Mouse (Mus musculus) layer of hippocampus, postnatal 25 days (tissue): Measurements from ENCODE around the gene Dcpp1. TPM values are rescaled to one million over a fixed set of nuclear protein-coding genes. Genes with fewer than 3 reads are reported as not detected.
"Not testable (repeated sequence)": the region's sequence is repeated elsewhere in the genome, so short reads cannot be mapped to it uniquely, and the experiment has no call there.

Source experiments
- DNase-seq, 2 experiments: peaks; one replicate each; pipeline ENCODE4 v3.0.0; 2022; ENCODE audit warnings: mixed read lengths in 2 of 2, low spot score in 1 of 2; ENCODE audit errors: extremely low spot score in 1 of 2
- total RNA-seq, 2 experiments: library from RNA; stranded (reverse); gene quantifications; 2 replicates each; pipeline ENCODE4 v1.2.3; 2021

The Dcpp1 gene
- not detected for total RNA-seq

GRCm38 (mm10) chr17:23880576-23880975 is at the start of gene Dcpp1, which contains the start of gene Dcpp2:
Gene Dcpp1 (plus strand): TSS chr17:23880876.
Gene Dcpp2 (plus strand): TSS chr17:23880880.
- DNase-seq = not testable (repeated sequence)

- no peak for DNase-seq
Observed at GRCm38 (mm10) chr17:23831201-23831600, 49.5 kb upstream of the Dcpp1 start.

DNA sequence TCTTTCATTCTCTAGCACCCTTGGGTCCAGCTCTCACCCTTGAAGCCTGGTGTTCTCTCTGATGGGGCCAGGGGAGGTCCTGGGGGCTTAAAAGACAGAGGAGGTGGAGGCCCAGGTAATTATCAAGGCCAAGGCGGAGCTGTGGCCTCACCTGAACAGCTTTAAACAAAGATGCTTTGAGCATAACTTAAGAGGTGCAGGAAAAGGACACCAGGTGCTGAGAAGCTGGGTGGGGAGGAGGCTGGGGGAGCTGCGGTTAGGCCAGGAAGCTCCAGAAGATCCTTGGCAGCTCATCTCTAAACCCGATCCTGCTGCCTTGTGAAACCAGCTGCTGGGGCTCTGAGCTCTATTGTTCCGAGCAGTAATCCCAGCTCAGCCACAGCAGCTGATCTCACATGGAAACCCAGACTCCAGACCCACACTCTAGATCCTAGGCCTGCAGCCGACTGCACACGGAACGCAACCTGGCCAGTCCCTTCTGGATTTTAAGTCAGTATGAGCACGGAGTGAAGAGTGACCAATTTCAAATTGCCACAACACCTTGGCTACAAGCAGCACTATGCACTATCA is 44.6 kb upstream of the Dcpp1 start, which contains the start of gene Prss33:
Gene Prss33 (minus strand): TSS at position 51 of the 570 bp plus-strand sequence.
- no peak for DNase-seq

DNA sequence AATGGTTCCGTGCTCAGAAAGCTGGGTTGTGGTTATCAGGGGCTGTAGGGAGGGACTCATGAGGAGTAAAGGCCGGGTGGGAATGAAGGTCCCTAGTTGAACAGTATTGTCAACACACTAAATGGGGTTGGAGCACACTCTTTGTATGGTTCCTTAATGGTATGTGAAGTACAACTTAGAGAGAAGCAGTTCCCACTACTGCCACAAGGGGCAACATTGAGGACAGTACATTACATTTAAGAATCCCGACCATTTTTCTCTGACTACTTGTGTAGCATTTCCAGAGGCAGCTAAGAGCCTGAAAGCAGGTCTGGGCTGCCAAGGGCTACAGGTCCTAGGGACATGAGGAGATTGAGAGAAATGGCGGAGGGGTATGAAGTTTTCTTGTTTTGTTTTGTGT is 39.5 kb upstream of the Dcpp1 start:
- DNase-seq = peak in 1 of 2 experiments; percentile 73

DNA sequence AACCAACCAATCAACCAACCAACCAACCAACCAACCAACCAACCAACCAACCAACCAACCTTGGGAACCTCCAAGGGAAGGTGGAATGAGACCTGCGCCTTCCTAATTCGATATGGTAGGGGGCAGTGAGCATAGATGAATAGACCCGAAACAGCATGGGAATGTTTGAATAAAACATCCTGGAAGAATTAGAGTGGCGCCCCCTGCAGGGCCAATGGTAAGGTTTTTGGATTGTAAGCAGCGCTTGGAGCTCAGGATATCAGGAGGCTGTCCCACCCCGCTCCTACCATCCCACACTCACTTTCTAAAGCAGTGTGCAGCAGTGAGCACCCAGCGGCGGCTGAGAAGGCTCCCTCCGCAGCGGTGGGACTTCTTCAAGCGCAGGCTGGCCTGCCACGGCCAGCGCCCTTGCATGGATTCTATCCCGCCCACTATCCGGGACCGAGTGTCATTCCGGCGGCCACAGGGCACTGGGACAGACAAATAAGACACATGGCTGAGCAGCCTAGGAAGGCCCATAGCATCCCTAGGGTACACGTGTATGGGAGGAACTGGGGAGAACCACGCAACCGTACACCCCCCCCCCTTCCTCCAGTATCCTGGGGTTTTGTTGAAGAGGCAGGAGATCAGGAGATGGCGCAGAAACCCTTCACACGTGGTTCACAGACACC is 37.4 kb upstream of the Dcpp1 start:
- no peak for DNase-seq

- DNase-seq = peak in 1 of 2 experiments; percentile 58
Observed at GRCm38 (mm10) chr17:23843812-23844273, 36.8 kb upstream of the Dcpp1 start, which contains the start of the genes Prss32 and Prss41. Gene Prss32 (plus strand): TSS chr17:23843855. Gene Prss41 (minus strand): TSS chr17:23844172.

DNA sequence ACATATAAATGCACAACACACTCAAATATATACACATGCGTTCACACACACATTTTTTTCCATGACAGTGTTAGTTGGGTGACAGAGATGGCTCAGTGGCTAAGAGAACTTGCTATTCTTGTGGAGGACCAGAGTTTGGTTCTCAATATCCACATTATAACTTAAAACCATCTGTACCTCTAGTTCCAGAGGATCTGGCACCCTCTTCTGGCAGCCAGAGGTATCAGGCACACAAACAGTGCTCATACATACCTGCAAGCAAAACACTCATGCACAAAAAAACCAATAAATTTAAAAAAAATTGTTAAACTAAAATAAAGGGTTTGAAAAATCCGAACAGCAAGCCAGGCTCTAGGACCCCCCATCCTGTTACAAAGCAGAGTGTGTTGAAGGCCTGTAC is 30.6 kb upstream of the Dcpp1 start:
- DNase-seq = no peak

DNA sequence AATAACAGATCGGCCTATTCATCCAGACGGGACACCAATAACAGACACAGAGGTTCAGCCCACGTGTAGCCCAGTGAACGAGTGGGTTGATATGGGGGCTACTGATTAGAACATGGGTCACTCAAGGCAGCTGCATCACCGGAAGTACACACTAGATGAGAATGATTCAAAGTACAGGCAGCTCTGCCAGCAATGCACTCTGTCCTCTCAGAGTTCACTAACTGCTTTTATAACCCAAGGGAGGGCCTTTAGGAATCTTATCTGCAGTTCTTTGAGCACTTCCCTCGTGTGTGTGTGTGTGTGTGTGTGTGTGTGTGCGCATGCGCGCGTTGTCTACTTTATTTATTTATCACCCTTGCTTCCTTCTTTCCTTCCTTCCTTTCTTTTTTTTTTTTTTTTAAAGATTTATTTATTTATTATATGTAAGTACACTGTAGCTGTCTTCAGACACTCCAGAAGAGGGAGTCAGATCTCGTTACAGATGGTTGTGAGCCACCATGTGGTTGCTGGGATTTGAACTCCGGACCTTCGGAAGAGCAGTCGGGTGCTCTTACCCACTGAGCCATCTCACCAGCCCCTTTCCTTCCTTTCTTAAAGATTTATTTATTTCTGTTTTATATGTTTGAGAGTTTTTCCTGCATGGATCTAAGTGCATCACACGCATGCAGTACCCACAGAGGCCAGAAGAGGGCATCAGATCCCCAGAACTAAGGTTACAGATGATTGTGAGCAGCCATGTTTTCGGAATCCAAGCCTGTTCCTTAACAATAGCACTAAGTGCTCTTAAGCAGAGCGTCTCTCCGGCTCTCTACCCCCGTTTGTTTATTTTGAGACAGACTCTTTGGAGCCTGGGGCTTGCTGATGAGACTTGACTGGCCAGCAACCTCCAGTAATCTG is 29.6 kb upstream of the Dcpp1 start:
- DNase-seq = peak in 1 of 2 experiments; percentile 75

DNA sequence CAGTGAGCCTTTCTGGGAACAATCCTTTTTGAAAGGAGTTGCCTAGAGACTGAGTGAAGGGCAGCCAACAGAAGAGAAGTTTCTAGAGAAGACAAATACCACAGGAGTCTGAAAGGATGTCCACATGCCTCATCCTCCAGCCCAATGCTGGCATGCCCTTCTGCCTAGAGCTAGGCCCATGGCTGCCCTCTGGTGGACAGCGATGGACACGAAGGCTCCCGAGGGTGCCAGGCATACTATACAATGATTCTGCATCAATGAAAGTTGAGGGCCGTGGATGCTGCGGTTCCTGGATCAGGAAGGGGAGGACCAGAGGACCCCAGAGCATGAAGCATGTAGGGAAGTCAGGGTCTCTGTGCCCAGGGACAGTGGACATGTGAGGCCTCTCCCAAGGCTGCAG is 27.4 kb upstream of the Dcpp1 start:
- DNase-seq = peak in 1 of 2 experiments; percentile 33

GRCm38 (mm10) chr17:23854229-23854765 is 26.4 kb upstream of the Dcpp1 start:
- no peak for DNase-seq

GRCm38 (mm10) chr17:23857193-23857592 is 23.5 kb upstream of the Dcpp1 start:
- DNase-seq = no peak

- no peak for DNase-seq
Observed at GRCm38 (mm10) chr17:23857913-23858312, 22.8 kb upstream of the Dcpp1 start.

DNA sequence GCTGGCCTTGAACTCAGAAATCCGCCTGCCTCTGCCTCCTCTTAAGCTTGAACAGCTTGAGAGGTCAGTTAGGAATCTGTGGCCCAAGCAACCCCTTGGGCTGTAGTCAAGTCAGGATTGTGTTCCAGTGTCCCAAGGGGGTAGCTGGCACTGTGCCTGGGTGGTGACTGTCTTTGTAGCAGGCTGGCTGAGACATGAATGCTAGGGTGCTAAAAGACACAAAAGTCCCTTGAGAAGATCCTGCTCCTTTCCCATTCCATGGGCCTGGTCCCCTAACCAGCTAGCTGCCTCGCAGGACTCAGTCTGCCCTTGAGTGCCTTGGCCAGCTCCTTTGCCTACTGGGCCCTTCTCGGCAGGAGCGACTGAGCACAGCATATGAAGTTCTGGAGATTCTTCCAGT is 17.8 kb upstream of the Dcpp1 start:
- no peak for DNase-seq

DNA sequence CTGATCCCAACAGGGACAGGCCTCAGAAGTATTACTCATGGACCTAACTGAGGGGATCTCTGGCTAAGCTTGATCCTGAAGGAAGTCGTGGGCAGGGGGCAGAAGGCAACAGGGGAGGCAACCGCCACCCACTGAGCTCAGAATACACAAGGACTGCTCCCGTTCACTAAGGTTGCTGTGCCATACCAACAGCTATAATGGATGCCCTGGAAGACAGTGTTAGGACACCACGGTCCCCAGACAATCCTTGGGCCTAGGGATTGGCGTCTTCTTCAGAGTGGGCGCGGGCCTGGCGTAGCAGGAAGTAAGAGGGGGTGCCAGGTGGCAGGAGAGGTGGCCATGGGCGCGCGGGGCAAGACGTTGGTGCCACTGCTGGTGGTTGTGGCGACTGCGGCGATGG is 12.9 kb upstream of the Dcpp1 start, which contains the start of gene Prss21:
Gene Prss21 (plus strand): TSS at position 301 of the 400 bp plus-strand sequence.
- no peak for DNase-seq

DNA sequence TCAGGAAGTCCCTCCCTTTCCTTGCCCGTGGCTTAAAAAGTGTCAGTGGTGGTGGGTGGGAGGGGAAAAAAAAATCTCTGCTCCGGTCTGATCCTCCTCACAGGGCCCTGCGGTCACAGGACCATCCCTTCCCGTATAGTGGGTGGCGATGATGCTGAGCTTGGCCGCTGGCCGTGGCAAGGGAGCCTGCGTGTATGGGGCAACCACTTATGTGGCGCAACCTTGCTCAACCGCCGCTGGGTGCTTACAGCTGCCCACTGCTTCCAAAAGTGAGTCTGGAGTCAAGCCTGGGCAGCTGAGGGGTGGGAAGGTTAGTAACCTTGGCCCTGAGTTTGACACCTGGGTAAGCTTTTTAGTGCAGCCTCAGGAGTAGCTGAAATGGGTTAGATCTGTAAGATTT is 12.2 kb upstream of the Dcpp1 start:
- DNase-seq = no peak

DNA sequence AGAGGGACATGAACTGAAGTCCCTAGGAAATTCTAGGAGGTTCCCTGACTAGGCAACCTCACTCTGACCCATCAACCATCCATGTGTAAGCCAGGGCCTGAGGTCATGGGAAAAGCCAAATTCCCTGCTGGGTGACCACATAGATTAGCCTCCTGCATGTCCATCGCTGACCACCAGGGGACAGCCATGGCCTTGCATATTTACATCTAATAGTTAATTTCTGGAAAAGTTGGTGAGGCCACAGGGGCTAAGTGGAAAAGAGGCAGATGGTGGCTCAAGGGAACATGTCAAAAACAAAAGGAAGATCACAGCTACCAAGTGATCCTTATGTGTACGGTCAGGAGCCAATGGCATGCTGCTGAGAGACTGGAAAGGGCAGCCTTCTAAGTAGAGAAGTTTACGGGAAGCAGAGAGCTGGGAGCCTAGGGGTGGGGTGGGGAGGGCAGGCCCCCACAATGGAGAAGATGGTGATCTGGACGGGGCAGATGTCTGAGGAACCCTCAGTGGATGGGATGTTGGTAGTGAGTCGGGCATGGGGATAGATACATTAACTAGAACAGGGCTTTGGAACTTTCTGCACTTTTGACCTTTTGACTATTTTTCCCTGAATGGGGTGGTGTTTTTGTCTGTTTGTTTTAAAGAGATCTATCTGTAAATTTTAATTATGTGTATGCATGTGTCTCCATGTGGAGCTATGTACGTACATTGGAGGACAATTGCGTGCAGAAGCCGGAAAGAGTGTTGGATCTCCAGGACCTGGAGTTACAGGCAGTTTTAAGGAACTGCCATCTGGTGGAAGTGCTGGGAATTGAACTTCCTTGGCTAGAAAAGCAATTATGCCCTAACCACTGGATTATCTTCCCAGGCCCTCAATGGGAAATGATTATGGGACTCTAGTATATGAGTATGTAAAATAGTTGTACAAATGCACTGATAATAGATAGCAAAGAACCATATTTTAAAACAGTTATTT is 6.5 kb upstream of the Dcpp1 start:
- DNase-seq = peak in 1 of 2 experiments; percentile 46

DNA sequence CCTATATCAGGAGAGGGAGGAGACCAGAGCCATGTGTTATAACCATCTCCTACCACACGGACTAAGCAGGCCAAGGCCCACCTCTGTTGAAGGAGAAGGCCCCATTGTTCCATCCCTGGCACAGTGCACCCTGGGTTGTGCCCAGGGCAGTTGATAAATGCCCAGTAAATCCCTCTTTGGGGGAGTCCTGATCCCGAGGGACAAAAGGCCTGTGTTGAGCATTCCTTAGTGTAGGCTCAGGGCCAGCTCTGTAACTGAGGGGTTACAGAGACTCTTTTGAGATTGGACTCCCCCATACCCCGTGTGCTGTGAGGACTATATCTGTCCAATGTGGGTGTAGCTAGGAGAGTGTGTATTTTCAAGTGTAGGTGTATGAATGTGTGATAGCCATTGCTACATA is 3.9 kb upstream of the Dcpp1 start:
- DNase-seq = no peak

GRCm38 (mm10) chr17:23877166-23877565 is 3.5 kb upstream of the Dcpp1 start:
- no peak for DNase-seq

DNA sequence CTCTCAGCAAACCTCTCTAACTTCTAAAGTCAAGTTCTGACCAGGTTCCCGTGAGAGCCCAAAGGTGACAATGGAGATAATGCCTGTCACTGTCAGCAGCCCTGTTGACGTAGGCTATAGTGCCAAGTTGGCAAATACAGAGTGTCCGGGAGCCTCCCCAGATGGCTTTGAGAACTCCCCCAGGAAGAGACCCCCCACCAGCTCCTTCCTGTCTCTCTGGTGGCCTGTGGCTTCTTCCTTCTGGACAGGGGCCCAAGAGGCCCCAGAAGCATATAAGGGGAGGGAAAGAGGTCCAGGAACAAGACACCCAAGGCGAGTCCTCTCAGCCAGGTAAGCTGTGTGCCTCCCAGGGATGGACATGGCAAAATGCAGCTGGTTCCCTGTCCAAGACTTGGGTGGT is 36.5 kb downstream of the Dcpp1 start, which contains the start of gene Dcpp3:
Gene Dcpp3 (plus strand): TSS at position 301 of the 400 bp plus-strand sequence.
- DNase-seq = not testable (repeated sequence)
